Mouse (Mus musculus): ENCODE measurements at regions not wholly inside any gene's neighbourhood (a gene's known extent, or its start where the extent isn't known, plus 50 kb on each side); places are given as distances from the start of the nearest gene placed in this dataset.
A peak's percentile ranks its signal among the peaks of the same experiment; 100 is the strongest.

- DNase-seq (ENCODE audit: low read depth, low spot score), result no peak
Observed at GRCm38 (mm10) chr13:39950203-39950602, 411.0 kb downstream of the Ofcc1 start.

GRCm38 (mm10) chr13:39935216-39935615 lies 426.0 kb downstream of the Ofcc1 start:
- no peak for DNase-seq (ENCODE audit: low read depth, low spot score)

GRCm38 (mm10) chr13:39931487-39931886 lies 429.8 kb downstream of the Ofcc1 start:
- DNase-seq (ENCODE audit: low read depth, low spot score), result no peak

- no peak for DNase-seq (ENCODE audit: low read depth, low spot score)
Observed at GRCm38 (mm10) chr13:39928573-39928972, 432.7 kb downstream of the Ofcc1 start.

- DNase-seq (ENCODE audit: low read depth, low spot score), result no peak
Observed at GRCm38 (mm10) chr13:39924366-39924765, 436.9 kb downstream of the Ofcc1 start.

DNA sequence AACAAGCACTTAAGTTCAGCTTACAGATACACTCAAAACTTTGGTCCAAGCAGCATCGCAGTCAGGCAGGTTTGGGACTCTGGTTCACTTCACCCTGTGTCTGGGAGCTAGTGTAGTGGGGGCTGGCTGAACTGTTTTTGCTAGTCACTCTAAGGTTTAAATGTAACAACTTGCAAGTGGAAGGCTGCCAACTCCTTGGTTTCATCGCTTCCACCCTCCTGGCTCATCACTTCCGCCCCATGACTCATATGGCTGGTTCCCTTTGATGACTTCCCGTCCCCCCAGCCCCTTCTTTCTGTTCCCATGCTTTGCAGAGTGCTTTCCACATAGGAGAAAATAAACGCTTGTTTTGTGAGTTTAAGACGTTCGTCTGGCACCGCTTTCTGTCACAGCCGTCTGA lies 438.1 kb downstream of the Ofcc1 start:
- DNase-seq (ENCODE audit: low read depth, low spot score), result peak; percentile 80

GRCm38 (mm10) chr13:39907720-39908119 lies 453.5 kb downstream of the Ofcc1 start:
- DNase-seq (ENCODE audit: low read depth, low spot score), result no peak

- peak; percentile 18 for DNase-seq (ENCODE audit: low read depth, low spot score)
Observed at GRCm38 (mm10) chr13:39904264-39904663, 457.0 kb downstream of the Ofcc1 start.

DNA sequence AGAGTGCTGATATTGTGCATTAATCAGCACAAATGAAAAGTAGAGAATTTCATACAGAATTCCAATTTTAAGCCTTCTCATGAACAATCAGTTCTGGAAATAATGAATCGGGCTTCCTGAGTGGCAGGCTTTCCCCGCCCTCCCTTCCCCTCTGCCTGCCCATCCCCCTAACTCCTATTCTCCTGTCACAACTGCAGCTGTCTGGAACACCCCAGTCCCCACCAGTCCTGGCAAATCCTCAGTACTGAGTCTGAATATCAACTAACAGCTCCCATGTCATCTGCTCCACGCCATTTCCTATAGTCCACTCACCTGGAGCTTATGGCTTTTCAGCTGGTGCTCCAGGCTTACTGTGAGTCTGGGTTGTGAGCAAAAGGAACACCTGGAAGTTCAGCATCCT lies 457.9 kb downstream of the Ofcc1 start:
- DNase-seq (ENCODE audit: low read depth, low spot score), result no peak

- DNase-seq (ENCODE audit: low read depth, low spot score), result peak; percentile 10
Observed at GRCm38 (mm10) chr13:39899332-39899731, 461.9 kb downstream of the Ofcc1 start.

GRCm38 (mm10) chr13:39898412-39898979 lies 462.8 kb downstream of the Ofcc1 start:
- peak; percentile 2 for DNase-seq (ENCODE audit: low read depth, low spot score)

- peak; percentile 36 for DNase-seq (ENCODE audit: low read depth, low spot score)
Observed at GRCm38 (mm10) chr13:39894159-39894558, 467.1 kb downstream of the Ofcc1 start.

DNA sequence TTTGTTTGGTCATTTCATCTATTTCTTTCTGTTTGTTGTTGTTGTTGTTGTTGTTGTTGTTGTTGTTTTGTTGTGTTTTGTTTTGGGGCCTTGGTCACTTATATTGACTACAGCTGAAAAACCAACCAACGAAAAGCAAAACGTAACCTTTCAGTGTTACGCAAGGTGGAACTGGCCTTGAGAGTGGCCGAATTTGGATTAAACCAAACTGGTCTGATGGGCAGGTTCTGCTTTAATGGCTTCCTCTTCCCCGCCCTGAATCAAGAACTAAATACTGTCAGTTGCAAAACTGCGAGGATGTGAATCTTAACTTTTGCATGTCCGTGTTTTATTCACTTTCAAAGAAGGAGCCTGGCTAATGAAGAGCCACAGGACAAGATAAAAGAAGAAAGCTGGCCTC lies 480.2 kb downstream of the Ofcc1 start:
- no peak for DNase-seq (ENCODE audit: low read depth, low spot score)

- DNase-seq (ENCODE audit: low read depth, low spot score), result no peak
Observed at GRCm38 (mm10) chr13:39880136-39880535, 481.1 kb downstream of the Ofcc1 start.

DNA sequence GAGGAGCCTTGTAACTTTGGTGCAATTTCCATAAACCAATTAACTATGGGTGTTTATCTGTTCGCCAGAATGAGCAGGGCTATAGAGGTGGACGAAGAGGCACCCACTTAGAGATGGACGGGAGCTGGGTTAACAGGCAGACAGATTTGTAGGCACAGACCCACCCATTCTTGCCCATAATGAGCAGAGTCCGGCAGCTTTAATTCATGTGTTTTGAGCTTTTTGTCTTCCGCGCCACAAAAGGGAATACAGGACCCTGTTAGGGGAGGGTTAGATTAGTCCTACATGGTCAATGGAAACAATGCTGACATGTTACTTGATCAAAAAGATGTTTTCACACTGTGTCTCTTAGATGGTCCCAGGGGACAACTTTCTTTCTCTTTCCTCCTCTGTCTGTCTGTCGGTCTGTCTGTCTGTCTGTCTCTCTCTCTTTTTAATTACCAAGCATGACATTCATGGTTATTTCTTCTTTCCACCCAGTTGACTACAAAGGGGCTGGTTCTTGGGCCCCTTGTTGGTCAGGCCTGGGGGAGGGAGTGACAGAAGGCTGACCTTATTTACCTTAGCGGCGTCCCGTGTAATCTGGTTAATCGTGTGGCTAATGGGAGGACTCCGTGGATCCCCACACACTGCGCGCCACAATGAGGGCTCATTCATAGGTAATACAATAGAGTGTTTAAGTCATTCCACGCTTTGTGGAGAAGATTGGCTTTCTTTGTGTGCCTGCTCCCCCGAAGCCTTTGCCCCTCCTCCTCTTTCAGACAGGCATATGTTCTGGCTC lies 483.7 kb downstream of the Ofcc1 start:
- no peak for DNase-seq (ENCODE audit: low read depth, low spot score)

DNA sequence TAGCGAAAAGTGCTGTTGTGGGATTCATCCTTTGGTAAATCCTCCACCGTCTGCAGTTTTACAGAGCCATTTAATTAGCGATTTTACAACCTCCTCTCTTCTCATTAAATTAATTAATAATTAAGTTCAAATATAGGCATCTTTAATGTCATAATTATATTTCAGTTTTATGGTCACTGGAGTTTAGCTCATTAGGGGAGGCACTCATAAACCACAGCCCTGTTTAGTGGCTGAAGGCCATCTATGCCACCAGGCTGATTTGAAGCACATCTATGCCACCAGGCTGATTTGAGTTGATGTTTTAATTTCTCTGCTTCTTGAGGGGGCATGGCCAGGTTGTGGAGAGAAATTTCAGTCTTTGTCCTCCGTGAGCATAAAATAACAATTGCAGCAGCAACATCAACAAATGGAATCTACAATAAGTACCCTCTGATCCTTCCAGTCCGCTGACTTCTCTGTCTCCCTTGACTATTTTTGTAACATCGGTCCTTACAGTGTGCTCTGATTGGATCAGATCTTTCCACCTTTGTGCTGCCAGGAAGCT lies 508.9 kb downstream of the Ofcc1 start:
- DNase-seq (ENCODE audit: low read depth, low spot score), result no peak

GRCm38 (mm10) chr13:39849391-39849790 lies 511.9 kb downstream of the Ofcc1 start:
- DNase-seq (ENCODE audit: low read depth, low spot score), result peak; percentile 86

DNA sequence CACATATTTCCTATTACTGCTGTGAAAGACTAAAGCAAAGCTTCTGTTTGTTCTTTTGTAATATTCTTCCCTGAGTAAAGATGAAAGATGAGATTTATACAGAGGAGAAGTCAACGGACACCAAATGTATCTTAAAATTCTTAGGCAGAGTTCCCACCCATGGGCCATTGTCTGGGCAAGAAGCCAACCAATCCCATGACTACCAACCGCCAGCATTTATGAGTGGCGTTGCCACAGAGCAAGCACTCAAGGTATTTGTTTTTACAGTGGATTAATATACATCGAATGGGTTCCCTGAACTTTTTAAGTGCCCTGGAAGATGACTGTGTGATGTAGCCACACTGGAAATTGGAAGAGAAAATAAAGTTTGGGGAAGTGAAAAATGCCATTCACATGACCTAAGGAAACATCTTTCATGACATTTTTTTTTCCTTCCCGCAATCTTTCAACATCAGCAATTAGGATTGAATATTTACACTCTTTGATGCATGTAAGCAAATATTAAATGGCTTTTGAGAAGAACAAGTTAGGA lies 525.1 kb downstream of the Ofcc1 start:
- DNase-seq (ENCODE audit: low read depth, low spot score), result peak; percentile 43

DNA sequence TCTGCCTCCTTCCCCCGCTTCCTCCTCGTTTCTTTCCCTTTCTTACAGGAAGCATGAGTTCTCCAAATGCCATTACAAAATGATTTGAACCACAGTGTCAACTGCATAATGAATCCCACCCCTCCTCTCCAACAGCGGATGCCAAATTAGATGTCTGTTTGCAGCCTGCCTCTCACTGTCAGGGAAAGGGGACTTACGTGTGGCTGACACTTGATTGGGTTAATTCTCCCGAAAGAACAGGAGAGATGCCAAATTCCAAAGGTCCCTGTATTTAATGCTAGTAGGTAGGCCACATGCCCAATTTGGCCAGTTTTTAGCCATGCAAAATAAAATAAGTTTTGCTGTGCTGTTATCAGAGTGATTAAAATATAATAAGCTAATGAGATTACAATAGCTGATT lies 525.9 kb downstream of the Ofcc1 start:
- no peak for DNase-seq (ENCODE audit: low read depth, low spot score)

DNA sequence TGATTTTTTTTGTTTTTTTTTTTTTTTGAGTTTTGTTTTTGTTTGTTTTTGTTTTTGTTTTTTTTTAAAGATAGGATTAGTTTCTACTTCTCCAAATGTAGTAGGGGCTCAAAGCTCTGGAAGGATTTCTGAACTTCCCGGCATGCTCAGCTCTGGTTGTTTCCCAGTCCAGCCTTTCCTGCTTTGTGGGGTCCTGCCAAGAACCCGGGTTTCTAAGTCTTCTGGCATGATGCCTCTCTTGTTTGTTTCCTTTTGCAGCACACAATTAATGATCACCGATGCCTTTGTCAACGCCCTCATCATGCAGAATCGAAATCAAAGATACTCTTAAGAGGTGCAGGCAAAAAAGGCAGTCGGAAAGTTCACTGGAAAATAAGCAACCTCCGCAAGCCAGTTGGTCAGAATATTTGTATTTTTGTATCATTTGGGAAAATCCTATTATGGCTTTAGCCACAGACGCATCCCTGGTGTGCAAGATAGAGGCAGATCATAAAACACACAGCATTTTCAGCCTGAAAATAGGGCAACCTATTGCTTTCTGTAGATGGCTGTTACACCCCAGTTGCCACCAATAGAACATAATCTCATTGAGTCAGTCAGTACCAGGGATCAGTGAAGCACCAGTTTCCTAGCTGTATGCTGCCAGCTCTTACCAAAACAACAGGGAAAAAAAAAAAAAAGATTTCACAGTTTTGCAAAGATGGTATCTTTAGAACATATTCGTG lies 526.6 kb downstream of the Ofcc1 start:
- no peak for DNase-seq (ENCODE audit: low read depth, low spot score)

GRCm38 (mm10) chr13:39823965-39824555 lies 537.2 kb downstream of the Ofcc1 start:
- DNase-seq (ENCODE audit: low read depth, low spot score), result no peak
